Mouse (Mus musculus): Measurements from ENCODE around the gene Tmie.

Gene Tmie

DNA sequence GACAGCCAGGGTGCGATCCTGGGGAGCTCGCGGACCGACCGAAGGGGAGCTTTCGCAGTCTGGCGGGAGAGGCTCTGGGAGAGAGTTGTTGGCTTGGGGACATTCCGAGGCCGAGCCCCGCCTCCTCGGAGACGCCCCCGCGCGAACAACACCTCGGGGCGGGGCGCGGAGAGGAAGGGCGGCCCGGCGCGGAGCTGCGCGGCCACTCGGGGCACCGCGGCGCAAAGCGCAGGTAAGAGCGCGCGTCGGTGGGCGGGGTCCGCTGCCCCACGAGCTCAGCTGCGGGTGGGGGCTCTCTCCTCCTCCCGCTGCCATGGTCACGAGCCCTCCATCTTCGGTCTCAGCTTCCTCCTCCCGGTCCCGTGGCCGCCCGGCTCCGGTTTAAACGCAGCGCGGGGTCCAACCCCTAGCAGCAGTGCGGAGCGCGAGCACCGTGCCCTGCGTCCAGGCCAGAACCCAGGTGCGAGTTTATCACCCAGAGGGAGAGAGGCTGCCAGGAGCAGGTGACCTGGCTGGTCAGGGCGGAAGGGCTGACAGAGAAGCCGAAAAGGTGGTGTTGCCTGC lies at the start of gene Tmie:
Gene Tmie, minus strand, starts transcription at position 116 of the 564 bp plus-strand sequence.
- in situ Hi-C loops (cut with MboI; ENCODE audit: low pct_unique_long_range_greater_than_20kb in 1 of 2, low sequenced_read_pairs in 2 of 2, unreplicated experiment in 1 of 2): no loop called here

DNA sequence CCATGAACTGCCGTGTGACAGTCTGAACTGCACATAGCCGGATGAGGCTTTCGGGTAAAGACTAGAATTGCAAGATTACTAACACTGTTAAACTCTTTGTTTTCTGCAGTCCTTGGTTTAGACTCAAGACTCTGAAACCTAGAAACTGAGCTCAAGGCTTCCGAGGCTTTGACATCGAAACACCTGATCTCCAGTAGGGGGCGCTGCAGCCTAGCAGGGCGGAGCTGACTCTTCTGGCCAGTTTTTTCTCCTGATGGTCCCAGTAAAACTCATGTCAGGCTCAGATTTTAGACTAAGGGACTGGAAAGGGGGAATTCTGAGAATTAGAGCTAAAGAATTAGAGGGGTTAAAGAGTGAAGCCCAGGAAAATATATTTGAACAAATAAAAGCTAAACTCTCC lies 42.8 kb upstream of the Tmie start:
- in situ Hi-C loops (cut with MboI; ENCODE audit: low pct_unique_long_range_greater_than_20kb in 1 of 2, low sequenced_read_pairs in 2 of 2, unreplicated experiment in 1 of 2): loop anchor here in 1 of 2 experiments (25.0 kb wide), 1 partner anchor 140 kb away; the partner anchor contains the start of gene Ccrl2

DNA sequence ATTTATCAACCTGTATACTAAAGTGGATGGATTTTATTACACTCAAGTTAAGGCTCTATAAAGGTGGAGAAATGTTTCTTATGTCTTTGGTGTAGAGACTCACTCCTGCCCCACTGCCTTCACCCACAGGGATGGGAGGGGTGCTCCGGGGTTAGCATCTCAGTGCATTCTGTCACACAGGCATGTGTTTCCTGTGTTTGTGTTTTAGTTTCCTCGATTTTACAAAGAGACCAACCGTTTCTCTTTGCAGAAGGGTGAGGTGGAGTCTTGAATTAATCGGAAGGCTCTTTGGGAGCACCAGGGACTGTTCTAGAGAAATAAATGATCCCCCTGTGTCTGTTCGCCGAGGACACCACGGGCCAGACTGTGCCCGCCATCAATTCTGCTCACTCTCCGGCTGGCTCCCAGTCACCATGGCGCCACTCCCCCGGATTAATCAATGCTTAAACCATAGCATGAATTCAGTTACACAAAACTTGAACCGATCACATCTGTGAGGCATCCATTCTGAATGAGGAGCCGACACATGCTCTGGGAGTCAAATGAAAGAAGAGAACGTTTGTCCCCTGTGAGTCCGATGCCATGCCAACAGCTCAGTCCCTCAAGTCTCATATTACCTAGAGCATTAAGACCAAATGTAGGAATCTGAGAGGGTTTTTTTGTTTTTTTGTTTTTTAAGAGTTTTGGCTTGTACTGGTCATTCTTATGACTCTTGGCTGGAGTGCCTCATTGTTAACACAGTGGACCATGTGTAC lies 40.9 kb upstream of the Tmie start:
- in situ Hi-C loops (cut with MboI; ENCODE audit: low pct_unique_long_range_greater_than_20kb in 1 of 2, low sequenced_read_pairs in 2 of 2, unreplicated experiment in 1 of 2): loop anchor here in 1 of 2 experiments (25.0 kb wide), 1 partner anchor 141 kb away; the partner anchor contains the start of gene Ccrl2

DNA sequence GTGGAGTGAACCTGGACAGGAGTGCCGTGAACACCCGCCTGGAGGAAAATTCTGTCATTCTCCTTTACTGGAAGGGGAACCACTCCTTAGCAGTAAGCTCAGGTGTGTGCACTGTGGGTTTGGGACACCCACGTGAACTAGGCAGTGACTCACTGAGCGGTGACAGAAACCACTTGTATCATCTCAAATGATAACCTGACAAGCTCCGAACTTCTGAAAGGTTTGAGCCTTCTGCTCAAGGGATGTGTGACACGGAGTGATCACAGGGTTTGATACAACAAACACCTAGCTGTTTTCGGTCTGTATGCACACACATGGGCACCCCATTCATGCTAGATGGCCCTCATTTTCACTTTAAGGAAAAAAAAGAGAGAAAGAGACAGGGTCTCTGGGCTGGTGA lies 36.9 kb upstream of the Tmie start, which contains the start of gene Fam240a:
Gene Fam240a, minus strand, starts transcription at position 76 of the 400 bp plus-strand sequence.
- in situ Hi-C loops (cut with MboI; ENCODE audit: low pct_unique_long_range_greater_than_20kb in 1 of 2, low sequenced_read_pairs in 2 of 2, unreplicated experiment in 1 of 2): loop anchor here in 1 of 2 experiments (25.0 kb wide), 1 partner anchor 146 kb away; the partner anchor contains the start of gene Ccrl2

DNA sequence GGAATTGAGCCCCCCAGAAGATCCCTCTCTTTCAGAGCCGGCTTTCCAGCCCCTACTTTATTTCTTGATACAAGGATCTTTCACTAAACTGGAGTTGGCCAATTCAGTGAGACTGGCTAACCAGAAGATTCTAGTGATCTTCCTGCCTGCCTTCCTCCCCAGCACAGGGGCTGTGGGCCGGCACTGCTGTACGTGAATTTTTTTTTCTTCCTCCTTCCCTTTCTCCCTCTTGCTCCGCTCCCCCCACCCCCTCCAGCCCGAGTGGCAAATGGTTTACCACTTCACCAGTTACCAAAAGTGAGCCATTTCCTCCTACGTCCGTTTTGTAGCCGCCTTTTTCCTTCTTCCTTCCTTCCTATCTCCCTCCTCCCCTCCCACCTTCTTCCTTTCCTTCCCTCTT lies 35.6 kb upstream of the Tmie start:
- in situ Hi-C loops (cut with MboI; ENCODE audit: low pct_unique_long_range_greater_than_20kb in 1 of 2, low sequenced_read_pairs in 2 of 2, unreplicated experiment in 1 of 2): loop anchor here in 1 of 2 experiments (25.0 kb wide), 1 partner anchor 147 kb away; the partner anchor contains the start of gene Ccrl2

DNA sequence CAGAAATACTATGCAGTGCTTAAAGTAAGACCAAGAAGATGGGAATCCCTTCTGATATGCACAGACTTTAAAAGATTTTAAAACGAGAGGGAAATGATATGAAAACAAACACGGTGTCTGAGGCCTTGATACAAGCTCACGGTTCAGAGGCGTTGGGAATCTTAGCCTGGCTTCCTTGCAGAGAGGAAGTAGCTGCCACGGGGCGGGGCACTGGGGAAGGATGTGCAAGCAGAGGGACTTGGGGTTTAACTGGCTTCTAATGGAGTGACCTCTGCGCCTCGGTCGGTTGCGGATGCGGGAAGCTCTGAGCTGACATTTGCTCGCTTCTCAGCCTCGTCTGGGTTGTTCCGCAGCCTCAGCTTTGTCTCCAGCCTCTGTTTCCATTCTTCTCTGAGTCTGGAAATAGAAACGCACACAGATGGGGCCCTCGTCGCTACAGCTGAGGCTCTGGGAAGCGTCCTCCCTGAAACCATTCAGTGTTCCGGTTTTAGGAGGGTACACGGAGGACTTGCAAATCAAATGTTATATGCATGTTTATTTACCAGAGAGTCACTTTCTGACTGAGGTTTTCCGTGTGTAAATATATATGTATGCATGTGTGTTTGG lies 34.8 kb upstream of the Tmie start:
- in situ Hi-C loops (cut with MboI; ENCODE audit: low pct_unique_long_range_greater_than_20kb in 1 of 2, low sequenced_read_pairs in 2 of 2, unreplicated experiment in 1 of 2): loop anchor here in 1 of 2 experiments (25.0 kb wide), 1 partner anchor 148 kb away; the partner anchor contains the start of gene Ccrl2

DNA sequence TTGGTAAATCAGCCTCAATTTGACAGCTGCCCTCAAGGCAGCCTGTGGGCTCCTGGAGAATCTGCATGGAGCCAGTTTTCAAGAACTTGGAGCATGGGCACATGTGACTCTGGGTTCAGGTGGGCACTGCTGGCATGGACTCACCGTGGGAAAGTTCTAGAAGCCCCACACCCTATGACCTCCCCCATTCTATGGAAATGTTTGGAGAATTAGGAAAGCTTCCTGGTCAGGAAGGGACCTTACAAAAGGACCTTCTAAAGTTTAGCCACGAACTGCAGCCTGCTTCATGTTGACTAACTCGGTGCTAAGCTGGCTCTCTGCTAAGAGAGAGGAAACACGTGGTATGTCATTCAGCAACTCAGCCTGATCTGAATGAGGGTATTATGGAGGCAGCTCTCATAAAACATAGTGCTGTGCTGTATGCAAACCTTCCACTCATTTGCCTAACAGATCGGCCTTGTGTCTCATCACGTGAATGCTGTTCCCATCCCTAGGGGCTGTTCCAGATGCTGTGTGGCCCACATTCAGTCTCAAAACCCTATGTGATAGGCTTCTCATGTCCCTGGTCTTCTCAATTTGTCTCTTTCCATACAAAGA lies 29.6 kb upstream of the Tmie start:
- in situ Hi-C loops (cut with MboI; ENCODE audit: low pct_unique_long_range_greater_than_20kb in 1 of 2, low sequenced_read_pairs in 2 of 2, unreplicated experiment in 1 of 2): loop anchor here (10.0 to 25.0 kb wide), 2 partner anchors 153 to 165 kb away; partner anchors contain the start of gene Ccrl2 (in 1 of the 2)

DNA sequence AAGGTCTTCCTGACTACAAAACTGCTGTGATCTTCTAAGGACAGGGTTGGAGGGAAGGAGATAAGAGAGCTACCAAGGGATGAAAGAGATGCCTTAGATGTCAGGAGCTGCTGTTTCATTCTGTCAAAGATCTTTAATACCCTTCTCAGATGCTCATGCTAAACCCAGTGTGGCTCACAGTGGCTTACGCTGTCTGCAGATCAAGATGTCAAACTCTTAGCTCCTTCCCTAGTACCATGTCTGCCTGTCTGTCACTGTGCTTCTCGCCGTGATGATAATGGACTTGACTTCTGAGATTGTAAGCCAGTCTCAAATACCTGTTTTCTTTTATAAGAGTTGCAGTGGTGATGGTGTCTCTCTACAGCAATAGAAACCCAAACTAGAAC lies 28.7 kb upstream of the Tmie start:
- in situ Hi-C loops (cut with MboI; ENCODE audit: low pct_unique_long_range_greater_than_20kb in 1 of 2, low sequenced_read_pairs in 2 of 2, unreplicated experiment in 1 of 2): loop anchor here (10.0 to 25.0 kb wide), 2 partner anchors 154 to 166 kb away; partner anchors contain the start of gene Ccrl2 (in 1 of the 2)

DNA sequence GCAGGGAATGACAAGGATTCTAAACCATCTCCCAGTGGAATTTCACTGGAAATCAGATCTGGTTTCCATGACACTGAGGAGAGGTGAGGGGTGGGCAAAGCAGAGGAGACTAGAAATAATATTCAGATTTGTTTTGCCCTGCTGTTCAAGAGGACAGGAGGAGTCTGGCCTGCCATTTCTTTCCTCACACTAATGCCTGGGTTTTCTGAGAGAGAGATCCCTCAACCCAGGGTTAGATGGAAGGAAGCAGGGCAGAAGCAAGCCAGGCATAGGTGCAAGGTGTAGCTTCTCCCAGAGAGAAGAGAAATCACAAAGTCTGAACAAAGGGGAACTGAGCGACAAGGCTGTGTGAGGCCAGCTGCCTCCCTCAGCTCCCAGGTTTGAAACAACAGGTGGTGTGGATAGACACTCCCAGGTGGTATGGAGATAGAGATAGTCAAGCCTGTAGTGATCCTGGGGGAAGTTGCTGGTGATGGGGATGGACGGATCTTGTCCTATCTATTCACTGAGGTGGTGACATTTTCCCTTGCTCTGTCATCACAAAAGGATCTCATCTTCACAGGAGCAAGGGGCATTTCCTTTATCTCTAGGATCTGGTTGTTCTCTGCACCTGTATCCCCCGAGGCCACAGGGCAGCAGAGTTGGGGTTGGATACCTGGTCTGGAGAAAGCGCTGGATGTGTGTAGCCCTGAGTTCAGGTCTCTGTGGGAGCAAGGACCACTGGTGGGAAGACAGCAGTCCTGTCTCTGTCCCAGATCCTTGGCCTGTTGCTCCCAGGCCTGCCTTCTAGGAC lies 28.1 kb upstream of the Tmie start:
- in situ Hi-C loops (cut with MboI; ENCODE audit: low pct_unique_long_range_greater_than_20kb in 1 of 2, low sequenced_read_pairs in 2 of 2, unreplicated experiment in 1 of 2): loop anchor here (10.0 to 25.0 kb wide), 2 partner anchors 154 to 167 kb away; partner anchors contain the start of gene Ccrl2 (in 1 of the 2)

DNA sequence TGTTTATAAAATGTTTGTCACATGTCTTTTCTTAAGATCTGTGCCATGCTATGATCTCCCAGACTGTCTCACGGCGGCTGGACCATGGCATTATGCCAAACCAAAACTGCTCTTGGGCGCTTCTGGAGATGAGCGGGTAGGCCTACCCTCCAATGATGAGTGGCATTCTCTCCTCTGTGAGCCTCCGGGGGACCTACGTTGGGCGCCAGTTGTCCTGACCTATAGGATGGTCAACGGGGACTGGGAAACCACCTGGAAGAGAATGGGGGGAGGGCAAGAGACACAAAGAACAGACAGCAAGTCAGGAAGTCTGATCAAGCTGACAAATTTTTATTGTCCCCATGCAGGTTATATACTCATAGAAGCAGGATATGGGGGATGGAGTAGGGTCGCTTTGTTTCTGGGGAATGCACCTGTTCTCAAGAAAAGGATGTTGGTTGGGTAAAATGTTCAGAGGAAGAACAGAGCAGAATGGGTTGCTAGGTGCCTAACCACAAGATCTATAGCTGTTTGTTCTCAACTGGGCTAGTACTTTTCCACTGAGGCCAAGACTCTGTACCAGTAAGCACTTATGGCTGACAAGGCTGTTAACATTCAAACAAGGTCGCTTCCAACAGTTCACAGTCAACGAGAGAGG lies 27.4 kb upstream of the Tmie start:
- in situ Hi-C loops (cut with MboI; ENCODE audit: low pct_unique_long_range_greater_than_20kb in 1 of 2, low sequenced_read_pairs in 2 of 2, unreplicated experiment in 1 of 2): loop anchor here (10.0 to 25.0 kb wide), 2 partner anchors 155 to 167 kb away; partner anchors contain the start of gene Ccrl2 (in 1 of the 2)

DNA sequence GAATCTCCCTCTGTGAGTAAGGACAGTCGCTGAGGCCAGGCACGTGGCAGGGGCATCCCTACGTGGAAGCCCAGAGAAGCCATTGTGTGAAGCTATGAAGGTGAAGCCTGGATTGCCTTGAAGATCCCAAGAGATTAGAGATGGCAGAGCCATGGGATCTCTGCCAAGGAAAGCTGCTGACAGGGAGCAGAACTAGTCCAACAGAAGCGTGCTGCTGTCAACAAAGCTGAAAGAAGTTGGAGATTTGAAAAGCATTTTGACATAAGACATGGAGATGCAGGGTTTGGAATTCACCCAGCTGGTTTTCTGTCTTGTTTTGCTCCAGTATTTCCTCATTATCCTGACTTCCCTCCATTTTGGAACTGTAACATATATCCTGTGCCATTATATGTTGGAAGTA lies 22.4 kb upstream of the Tmie start:
- in situ Hi-C loops (cut with MboI; ENCODE audit: low pct_unique_long_range_greater_than_20kb in 1 of 2, low sequenced_read_pairs in 2 of 2, unreplicated experiment in 1 of 2): loop anchor here (10.0 to 25.0 kb wide), 2 partner anchors 160 to 173 kb away; partner anchors contain the start of gene Ccrl2 (in 1 of the 2)

DNA sequence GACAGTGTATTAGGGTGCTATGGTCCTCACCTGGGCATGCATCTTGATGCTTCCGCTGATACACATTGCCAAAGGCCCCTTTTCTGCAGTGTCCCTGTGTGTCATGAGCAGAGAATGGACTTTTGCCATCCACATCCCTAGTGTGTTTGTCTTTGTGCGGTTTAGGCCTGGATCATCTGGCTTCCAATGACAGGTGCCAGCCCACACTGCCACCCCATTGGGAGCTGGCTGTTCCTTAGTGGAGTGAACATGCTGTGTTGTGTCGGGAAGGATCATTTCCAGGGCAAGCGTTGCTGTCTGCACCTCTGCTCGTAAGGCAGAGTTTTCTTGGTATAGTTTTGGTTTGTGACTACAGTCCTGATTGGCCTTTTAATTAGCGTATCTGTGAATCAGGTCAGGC lies 21.3 kb upstream of the Tmie start:
- in situ Hi-C loops (cut with MboI; ENCODE audit: low pct_unique_long_range_greater_than_20kb in 1 of 2, low sequenced_read_pairs in 2 of 2, unreplicated experiment in 1 of 2): loop anchor here (10.0 to 25.0 kb wide), 2 partner anchors 161 to 174 kb away; partner anchors contain the start of gene Ccrl2 (in 1 of the 2)

DNA sequence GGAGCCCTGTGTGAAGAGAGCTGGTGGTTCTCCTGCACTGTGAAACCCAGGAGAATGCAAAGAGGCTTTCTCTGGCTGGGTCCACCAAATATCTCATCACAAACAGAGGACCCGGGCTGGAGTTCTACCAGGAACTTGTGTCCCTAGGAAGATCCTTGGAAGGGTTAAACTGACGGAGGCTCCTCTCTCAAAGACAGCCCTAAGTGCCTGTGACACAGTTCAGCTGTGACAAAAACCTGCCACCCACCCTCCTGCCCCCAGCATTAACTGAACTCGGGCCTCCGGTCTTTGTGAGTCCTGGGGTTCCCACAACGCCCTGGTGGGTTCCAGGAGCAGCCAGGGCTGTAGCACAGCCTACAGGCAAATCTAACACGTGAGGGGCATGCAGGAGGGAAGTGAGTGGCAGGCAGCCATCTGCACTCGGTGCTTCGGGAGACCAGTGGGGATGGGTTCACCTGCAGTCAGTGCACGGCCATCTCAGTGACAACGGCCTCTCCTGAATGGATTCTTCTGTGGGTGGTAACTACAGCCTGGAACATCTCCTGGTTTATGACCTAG lies 19.6 kb upstream of the Tmie start:
- in situ Hi-C loops (cut with MboI; ENCODE audit: low pct_unique_long_range_greater_than_20kb in 1 of 2, low sequenced_read_pairs in 2 of 2, unreplicated experiment in 1 of 2): loop anchor here (10.0 to 25.0 kb wide), 2 partner anchors 163 to 175 kb away; partner anchors contain the start of gene Ccrl2 (in 1 of the 2)

DNA sequence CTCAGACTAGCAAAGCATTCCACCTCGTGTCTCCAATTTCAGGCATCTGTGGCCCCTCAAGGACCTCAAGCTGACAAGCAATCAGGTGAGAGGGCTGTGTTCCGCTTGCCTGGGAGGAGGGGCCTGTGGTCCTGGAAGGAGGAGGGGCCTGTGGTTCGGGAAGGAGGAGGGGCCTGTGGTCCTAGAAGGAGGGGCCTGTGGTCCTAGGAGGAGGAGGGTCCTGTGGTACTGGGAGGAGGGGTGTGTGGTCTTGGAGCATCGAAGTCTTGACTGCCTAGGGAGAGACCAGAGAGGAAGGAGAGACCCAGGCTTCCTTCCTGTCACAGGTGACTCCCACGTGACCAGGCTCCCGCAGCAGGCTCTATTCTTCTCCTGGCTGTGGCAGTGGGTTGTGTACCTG lies 16.7 kb upstream of the Tmie start:
- in situ Hi-C loops (cut with MboI; ENCODE audit: low pct_unique_long_range_greater_than_20kb in 1 of 2, low sequenced_read_pairs in 2 of 2, unreplicated experiment in 1 of 2): no loop called here

DNA sequence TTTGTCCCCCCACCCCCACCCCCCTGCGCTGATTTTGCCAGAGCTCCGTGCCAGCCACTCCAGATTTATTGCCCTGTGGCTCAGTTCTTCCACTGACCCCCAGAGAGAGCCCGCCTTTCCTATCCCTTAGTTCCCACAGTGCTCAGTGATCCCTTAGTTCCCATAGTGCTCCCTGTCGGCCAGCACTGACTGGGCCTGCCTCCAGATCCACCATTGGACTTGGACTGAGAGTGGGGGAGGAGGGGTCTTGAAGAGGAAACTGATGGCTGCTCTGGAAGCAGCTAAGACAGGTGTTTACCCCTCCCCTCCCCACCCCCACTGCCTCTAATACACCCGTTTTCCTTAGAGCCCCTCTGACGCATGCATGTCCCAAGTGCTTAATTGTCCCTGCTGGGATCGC lies 16.1 kb upstream of the Tmie start:
- in situ Hi-C loops (cut with MboI; ENCODE audit: low pct_unique_long_range_greater_than_20kb in 1 of 2, low sequenced_read_pairs in 2 of 2, unreplicated experiment in 1 of 2): no loop called here

DNA sequence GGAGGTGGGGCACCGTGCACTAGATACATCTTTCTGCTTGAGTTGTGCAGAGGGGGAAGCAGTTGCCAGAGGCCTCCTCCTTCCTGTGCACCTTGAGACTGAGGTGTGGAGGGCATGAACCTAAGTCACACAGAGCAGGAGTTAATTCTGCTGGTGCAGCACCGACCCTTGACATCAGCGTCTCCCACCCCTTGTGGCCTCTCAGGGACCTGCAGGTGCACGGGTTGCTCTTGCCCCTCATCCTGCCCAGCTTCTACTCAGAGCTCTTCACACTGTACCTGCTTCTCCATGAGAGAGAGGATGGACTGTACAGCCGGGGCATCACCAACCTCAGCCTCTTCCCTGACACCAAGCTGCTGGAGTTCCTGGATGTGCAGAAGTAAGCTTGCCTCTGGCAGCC lies 15.6 kb upstream of the Tmie start:
- in situ Hi-C loops (cut with MboI; ENCODE audit: low pct_unique_long_range_greater_than_20kb in 1 of 2, low sequenced_read_pairs in 2 of 2, unreplicated experiment in 1 of 2): no loop called here

DNA sequence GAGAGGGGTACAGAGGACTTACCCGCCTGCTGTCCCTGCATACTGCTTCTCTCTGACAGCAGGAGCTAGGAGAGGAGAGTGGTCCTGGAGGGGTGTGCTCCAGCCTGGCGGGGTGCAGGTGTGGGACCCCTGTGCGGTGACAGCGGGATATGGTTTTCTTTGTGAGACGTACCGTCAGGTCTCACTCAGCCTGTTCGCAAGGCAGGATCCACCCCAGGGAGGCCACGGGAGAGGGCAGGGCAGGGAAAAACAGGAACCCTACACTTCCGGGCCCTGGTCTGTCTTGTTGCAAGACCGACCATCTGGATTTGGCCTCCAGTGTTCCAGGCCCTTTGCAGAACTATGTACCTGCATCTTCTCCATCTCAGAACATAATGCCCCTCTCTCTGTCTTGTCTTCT lies 13.5 kb upstream of the Tmie start:
- in situ Hi-C loops (cut with MboI; ENCODE audit: low pct_unique_long_range_greater_than_20kb in 1 of 2, low sequenced_read_pairs in 2 of 2, unreplicated experiment in 1 of 2): no loop called here
